Mouse (Mus musculus) forebrain, embryonic 14.5 days (tissue): ENCODE measurements around the gene Ssc5d. TPM values are rescaled to one million over a fixed set of nuclear protein-coding genes. Genes with fewer than 3 reads are reported as not detected.

Experiments used
- ATAC-seq: fragments of 200-750 bp; cut with Nextera tagmentation; 2 replicates; pipeline ENCODE4 v1.8.0; 2017; ENCODE audit warnings: mild to moderate bottlenecking, moderate library complexity
- DNase-seq: peaks from one replicate; pipeline ENCODE4 v3.0.0-alpha.2; 2015; ENCODE audit warnings: low spot score
- H3K27ac ChIP-seq: fragments of 300-500 bp; sonication (generic); 2 replicates; pipeline ENCODE4 v1.5.1; 2014; ENCODE audit warnings: low read depth, mild to moderate bottlenecking, control low read depth, low read length, moderate library complexity
- H3K27me3 ChIP-seq: fragments of 300-500 bp; sonication (generic); replicated peaks from 2 replicates; pipeline ENCODE4 v1.6.1; 2014; ENCODE audit warnings: low read length, control low read depth, mixed read lengths; ENCODE audit not compliant: control insufficient read depth, insufficient read depth
- H3K36me3 ChIP-seq: fragments of 300-500 bp; sonication (generic); 2 replicates; pipeline ENCODE4 v1.6.1; 2014; ENCODE audit warnings: low read length, control low read depth; ENCODE audit not compliant: control insufficient read depth, insufficient read depth
- H3K4me1 ChIP-seq: fragments of 300-500 bp; sonication (generic); 2 replicates; pipeline ENCODE4 v1.6.1; 2014; ENCODE audit warnings: antibody characterized with exemption, low read length, control low read depth; ENCODE audit not compliant: control insufficient read depth, insufficient read depth
- H3K4me2 ChIP-seq: fragments of 300-500 bp; sonication (generic); 2 replicates; pipeline ENCODE4 v1.6.1; 2014; ENCODE audit warnings: mild to moderate bottlenecking, control low read depth, low read length
- H3K4me3 ChIP-seq: fragments of 300-500 bp; sonication (generic); 2 replicates; pipeline ENCODE4 v1.5.1; 2014; ENCODE audit warnings: low read depth, low read length, control low read depth
- H3K9ac ChIP-seq: fragments of 300-500 bp; sonication (generic); 2 replicates; pipeline ENCODE4 v1.6.1; 2014; ENCODE audit warnings: mild to moderate bottlenecking, low read length, control low read depth, moderate library complexity
- H3K9me3 ChIP-seq: fragments of 300-500 bp; sonication (generic); replicated peaks from 2 replicates; pipeline ENCODE4 v1.6.1; 2016; ENCODE audit warnings: low read length, control low read depth, mixed read lengths; ENCODE audit not compliant: control insufficient read depth
- WGBS: fragments of 180-500 bp; shearing (Covaris S2); extraction: QIAGEN DNeasy Blood & Tissue Kit; methylation state at CpG from one replicate; pipeline ENCODE4 v1.1.7; 2014; 5-methylcytosine and 5-hydroxymethylcytosine counted together
- polyA plus RNA-seq: library from polyadenylated mRNA; unstranded; fragments of >200 nt; fragmentation: Nextera tagmentation; extraction: Ambion mirVana; gene quantifications from 2 replicates; pipeline ENCODE4 v1.2.1, GENCODE M21; 2014

The Ssc5d gene
- polyA plus RNA-seq, 1 experiment from 2014 or later = 0.23 TPM

GRCm38 (mm10) chr7:4934160-4934914, 8.8 kb downstream of the Ssc5d start:
- ATAC-seq = no peak
- 81% methylated on average over 4 of the region's 4 CpGs for WGBS
- no peak overlapping the region for H3K4me3 ChIP-seq

GRCm38 (mm10) chr7:4936832-4937231, 11.2 kb downstream of the Ssc5d start:
- Histone ChIP-seq H3K4me2 (no peak overlapping the region), H3K9ac (no peak overlapping the region), H3K27me3 (no peaks in the 10 kb centered on the region), H3K36me3 (no peaks in the 10 kb centered on the region), H3K9me3 (peaks cover 3% of the 10 kb centered on the region; the same call in 1 of the 2 replicates), H3K27ac (no peak overlapping the region), H3K4me1 (no peaks in the 10 kb centered on the region), H3K4me3 (no peak overlapping the region)
- 88% methylated on average over 10 of the region's 10 CpGs for WGBS
- ATAC-seq = no peak
- no peak for DNase-seq

More at GRCm38 (mm10) chr7:4934160-4934914, 8.8 kb downstream of the Ssc5d start:
- no peaks in the 10 kb centered on the region for H3K4me1 ChIP-seq
- H3K4me2 ChIP-seq = no peak overlapping the region
- no peak overlapping the region for H3K9ac ChIP-seq
- H3K9me3 ChIP-seq = peaks cover 3% of the 10 kb centered on the region; the same call in 1 of the 2 replicates
- H3K27me3 ChIP-seq = no peaks in the 10 kb centered on the region
- H3K27ac ChIP-seq = no peak overlapping the region
- H3K36me3 ChIP-seq = no peaks in the 10 kb centered on the region
- no peak for DNase-seq

GRCm38 (mm10) chr7:4937392-4937791, 11.8 kb downstream of the Ssc5d start:
- Histone ChIP-seq H3K36me3 (no peaks in the 10 kb centered on the region), H3K4me1 (no peaks in the 10 kb centered on the region), H3K9me3 (peaks cover 3% of the 10 kb centered on the region; the same call in 1 of the 2 replicates), H3K4me3 (no peak overlapping the region), H3K27me3 (no peaks in the 10 kb centered on the region), H3K27ac (no peak overlapping the region), H3K4me2 (no peak overlapping the region), H3K9ac (no peak overlapping the region)
- 88% methylated on average over 10 of the region's 11 CpGs for WGBS
- ATAC-seq (no peak), DNase-seq (no peak)

- 0 out of 2 replicates have a peak, but pooled peaks have one; percentile 49 for ATAC-seq
These were observed 12.9 kb downstream of the Ssc5d start for GRCm38 (mm10) chr7:4938456-4938855.

GRCm38 (mm10) chr7:4940068-4940479, 14.5 kb downstream of the Ssc5d start:
- 15% methylated on average over 9 of the region's 9 CpGs for WGBS
- Histone ChIP-seq H3K4me1 (no peaks in the 10 kb centered on the region), H3K27ac (no peak overlapping the region), H3K4me2 (no peak overlapping the region), H3K4me3 (no peak overlapping the region), H3K27me3 (no peaks in the 10 kb centered on the region), H3K36me3 (no peaks in the 10 kb centered on the region), H3K9me3 (no peaks in the 10 kb centered on the region), H3K9ac (no peak overlapping the region)
- peak; percentile 65 for ATAC-seq
- DNase-seq = peak; percentile 85

More at GRCm38 (mm10) chr7:4938456-4938855, 12.9 kb downstream of the Ssc5d start:
- peak; percentile 63 for DNase-seq
- Histone ChIP-seq H3K4me3 (no peak overlapping the region), H3K36me3 (no peaks in the 10 kb centered on the region), H3K27me3 (no peaks in the 10 kb centered on the region), H3K27ac (no peak overlapping the region), H3K4me1 (no peaks in the 10 kb centered on the region), H3K9me3 (peaks cover 3% of the 10 kb centered on the region; the same call in 1 of the 2 replicates), H3K9ac (no peak overlapping the region), H3K4me2 (no peak overlapping the region)
- 26% methylated on average over 2 of the region's 2 CpGs for WGBS

- DNase-seq = no peak
- Histone ChIP-seq H3K27me3 (no peaks in the 10 kb centered on the region), H3K4me2 (no peak overlapping the region), H3K9ac (no peak overlapping the region), H3K9me3 (no peaks in the 10 kb centered on the region), H3K4me1 (no peaks in the 10 kb centered on the region), H3K27ac (no peak overlapping the region), H3K36me3 (no peaks in the 10 kb centered on the region), H3K4me3 (no peak overlapping the region)
- ATAC-seq = no peak
- WGBS = 62% methylated on average over 5 of the region's 5 CpGs
These were observed 17.1 kb downstream of the Ssc5d start for GRCm38 (mm10) chr7:4942673-4943072.

GRCm38 (mm10) chr7:4943223-4943815, 17.7 kb downstream of the Ssc5d start:
- Histone ChIP-seq H3K4me1 (no peaks in the 10 kb centered on the region), H3K9me3 (no peaks in the 10 kb centered on the region), H3K4me3 (peak overlapping the region; percentile 8; the same call in 1 of the 2 replicates), H3K27ac (no peak overlapping the region), H3K9ac (no peak overlapping the region), H3K4me2 (peak overlapping the region; percentile 28), H3K27me3 (no peaks in the 10 kb centered on the region), H3K36me3 (no peaks in the 10 kb centered on the region)
- WGBS = 22% methylated on average over 15 of the region's 15 CpGs
- DNase-seq (peak; percentile 89), ATAC-seq (peak; percentile 69)

GRCm38 (mm10) chr7:4947855-4948254, 22.3 kb downstream of the Ssc5d start:
- no peak overlapping the region for H3K4me2 ChIP-seq
- no peak for ATAC-seq
- H3K9ac ChIP-seq = no peak overlapping the region
- H3K27me3 ChIP-seq = no peaks in the 10 kb centered on the region
- 67% methylated on average over 2 of the region's 2 CpGs for WGBS
- no peaks in the 10 kb centered on the region for H3K4me1 ChIP-seq
- H3K9me3 ChIP-seq = no peaks in the 10 kb centered on the region
- H3K27ac ChIP-seq = no peak overlapping the region
- H3K36me3 ChIP-seq = no peaks in the 10 kb centered on the region
- no peak for DNase-seq
- no peak overlapping the region for H3K4me3 ChIP-seq

- DNase-seq = no peak
- WGBS = 88% methylated on average over 6 of the region's 6 CpGs
- Histone ChIP-seq H3K27me3 (no peaks in the 10 kb centered on the region), H3K36me3 (no peaks in the 10 kb centered on the region), H3K4me2 (no peak overlapping the region), H3K4me3 (no peak overlapping the region), H3K27ac (no peak overlapping the region), H3K4me1 (no peaks in the 10 kb centered on the region), H3K9me3 (no peaks in the 10 kb centered on the region), H3K9ac (no peak overlapping the region)
- no peak for ATAC-seq
These were observed 22.8 kb downstream of the Ssc5d start for GRCm38 (mm10) chr7:4948386-4948785.
